Comparison of ENCODE assay signal across 18 mouse cellular contexts in the genomic region with DNA sequence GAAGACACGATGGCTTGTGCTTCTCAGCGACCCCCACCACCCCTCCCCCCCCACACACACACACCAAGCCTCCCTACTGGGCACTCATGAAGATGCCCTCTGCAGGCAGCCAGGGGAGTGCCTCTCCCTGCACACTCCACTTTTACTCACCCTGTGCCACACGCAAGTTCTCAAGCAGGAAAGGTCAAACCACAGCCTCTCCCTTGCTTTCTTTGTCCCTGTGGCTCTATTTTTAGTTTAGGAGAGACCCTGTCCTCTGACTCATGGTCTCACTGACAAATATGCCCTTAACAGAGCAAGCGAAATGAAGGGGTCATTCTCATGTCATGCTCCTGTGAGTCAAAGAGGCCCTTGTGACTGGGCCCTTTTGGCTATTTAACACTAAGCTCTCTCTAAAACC. TPM values are rescaled to one million over a fixed set of nuclear protein-coding genes. Genes with fewer than 3 reads are reported as not detected.
DNase-seq lines count a peak whose midpoint lies in the region; ATAC-seq and TF ChIP-seq lines count a peak whose summit lies in the region.
"Had no signal": no experiment of that assay in that cellular context is flagged by ENCODE, and none has a peak within 500 bp of the region (broad histone marks: within the 10 kb centered on the region; RNA-seq: fewer than 3 reads in every experiment).

No protein-coding gene starts in this region.

- 0 out of 2 replicates have a peak overlapping the region, but pooled peaks have one; percentile 51 for H3K27ac ChIP-seq in forebrain, embryonic 10.5 days
- H3K27ac ChIP-seq in forebrain, embryonic 15.5 days (replicated peaks), result no peak overlapping the region
- no peak overlapping the region for H3K27ac ChIP-seq in kidney, postnatal 0 days
- H3K27ac ChIP-seq: limb, embryonic 15.5 days; neural tube, embryonic 12.5 days had no signal

- no peak overlapping the region for H3K4me3 ChIP-seq in forebrain, embryonic 10.5 days
- H3K4me3 ChIP-seq in forebrain, embryonic 15.5 days, result no peak overlapping the region
- no peak overlapping the region for H3K4me3 ChIP-seq in kidney, postnatal 0 days (replicated peaks; ENCODE audit: low read depth, low read length)
- H3K4me3 ChIP-seq: limb, embryonic 15.5 days; megakaryocyte, embryonic 14.5 days; neural tube, embryonic 12.5 days had no signal

- peaks cover 14% of the 10 kb centered on the region for H3K4me1 ChIP-seq in forebrain, embryonic 10.5 days
- H3K4me1 ChIP-seq in forebrain, embryonic 15.5 days, result no peaks in the 10 kb centered on the region
- no peaks in the 10 kb centered on the region for H3K4me1 ChIP-seq in kidney, postnatal 0 days (replicated peaks; ENCODE audit: insufficient read depth, low read length)
- H3K4me1 ChIP-seq: limb, embryonic 15.5 days; megakaryocyte, embryonic 14.5 days had no signal

- no peaks in the 10 kb centered on the region for H3K9me3 ChIP-seq in forebrain, embryonic 10.5 days
- no peaks in the 10 kb centered on the region for H3K9me3 ChIP-seq in forebrain, embryonic 15.5 days
- H3K9me3 ChIP-seq in kidney, postnatal 0 days (replicated peaks; ENCODE audit: low read length), result no peaks in the 10 kb centered on the region
- H3K9me3 ChIP-seq: limb, embryonic 15.5 days; megakaryocyte, embryonic 14.5 days; neural tube, embryonic 12.5 days had no signal

- H3K27me3 ChIP-seq in forebrain, embryonic 10.5 days (ENCODE audit: poor library complexity, severe bottlenecking), result peaks cover 9% of the 10 kb centered on the region
- no peaks in the 10 kb centered on the region for H3K27me3 ChIP-seq in forebrain, embryonic 15.5 days
- H3K27me3 ChIP-seq in kidney, postnatal 0 days (ENCODE audit: insufficient read depth, low read length), result no peaks in the 10 kb centered on the region
- H3K27me3 ChIP-seq: limb, embryonic 15.5 days; neural tube, embryonic 12.5 days had no signal

- 0 out of 2 replicates have a peak, but pooled peaks have one; percentile 1 for TF ChIP-seq CTCF in kidney, postnatal 0 days (IDR thresholded peaks at IDR 0.05; ENCODE audit: low read depth)

- no peak overlapping the region for H3K9ac ChIP-seq in forebrain, embryonic 15.5 days (replicated peaks)
- no peak overlapping the region for H3K9ac ChIP-seq in kidney, postnatal 0 days (ENCODE audit: low read depth, low read length)
- H3K9ac ChIP-seq: limb, embryonic 15.5 days; neural tube, embryonic 12.5 days had no signal

- DNase-seq in forebrain, embryonic 10.5 days (ENCODE audit: extremely low spot score, low spot score), result no peak
- DNase-seq in kidney, postnatal 0 days (ENCODE audit: low spot score), result no peak
- DNase-seq in kidney, postnatal 10 days, result no peak
- DNase-seq in adrenal gland, postnatal 36 days, result peak; percentile 55 to 65
- DNase-seq in layer of hippocampus, adult 11-12 months (ENCODE audit: low spot score), result no peak
- DNase-seq: cerebellum, postnatal 14 days; embryo, embryonic 11 days; kidney, adult 8-10 months; kidney, postnatal 4 days; lung, postnatal 14 days; thymus, postnatal 36 days had no signal

- no peak for ATAC-seq in forebrain, embryonic 15.5 days (replicated peaks)
- ATAC-seq in kidney, postnatal 0 days (replicated peaks; ENCODE audit: low FRiP score, low read depth), result no peak
- ATAC-seq in cerebellum, adult (ENCODE audit: insufficient number of reproducible peaks, low FRiP score, low TSS enrichment), result no peak
- ATAC-seq: forebrain, embryonic 14.5 days had no signal

- no peaks in the 10 kb centered on the region for H3K36me3 ChIP-seq in forebrain, embryonic 10.5 days (replicated peaks)
- no peaks in the 10 kb centered on the region for H3K36me3 ChIP-seq in forebrain, embryonic 15.5 days
- no peaks in the 10 kb centered on the region for H3K36me3 ChIP-seq in kidney, postnatal 0 days (ENCODE audit: insufficient read depth, low read length)
- H3K36me3 ChIP-seq: limb, embryonic 15.5 days; neural tube, embryonic 12.5 days had no signal

- H3K4me2 ChIP-seq in forebrain, embryonic 15.5 days (replicated peaks), result no peak overlapping the region
- H3K4me2 ChIP-seq in kidney, postnatal 0 days (ENCODE audit: low read length), result no peak overlapping the region
- H3K4me2 ChIP-seq: limb, embryonic 15.5 days; neural tube, embryonic 12.5 days had no signal

- WGBS in forebrain, embryonic 10.5 days, result 49% methylated on average over 4 of the region's 4 CpGs
- 56% methylated on average over 4 of the region's 4 CpGs for WGBS in forebrain, embryonic 15.5 days
- WGBS in kidney, postnatal 0 days, result 43% methylated on average over 4 of the region's 4 CpGs

RNA-seq across cellular contexts. Expression of gene Kcna5, which starts 50.3 kb away (rescaled TPM):
- 1.5 and 2.1 TPM in 2 replicates for polyA plus RNA-seq in forebrain, embryonic 10.5 days (2016; fragmentation: Nextera tagmentation; extraction: Ambion mirVana)
- polyA plus RNA-seq in forebrain, embryonic 15.5 days (2015; fragmentation: Nextera tagmentation; extraction: Ambion mirVana), result 1.3 and 2.4 TPM in 2 replicates
- polyA plus RNA-seq in kidney, postnatal 0 days (2015; fragmentation: Nextera tagmentation; extraction: Ambion mirVana), result 3.0 and 3.5 TPM in 2 replicates
- 1 to 10 TPM; 1.8 to 2.3 TPM for total RNA-seq in adrenal gland, postnatal 36 days (2021)
- total RNA-seq: ES-E14 had no signal

Comparison
In these comparisons a context has a peak if more than half of its experiments do, and no peak if none do; other contexts are left out.
1. DNase-seq: peak in adrenal gland, postnatal 36 days (2 of 2); none in forebrain, embryonic 10.5 days (single experiment), kidney, postnatal 0 days (single experiment), kidney, postnatal 10 days (single experiment) and layer of hippocampus, adult 11-12 months (single experiment).